Mouse (Mus musculus): Measurements from ENCODE around the gene Rhobtb3. TPM values are rescaled to one million over a fixed set of nuclear protein-coding genes. Genes with fewer than 3 reads are reported as not detected.

Rhobtb3 gene
- polyA plus RNA-seq, 1 experiment: 0.55 TPM

DNA sequence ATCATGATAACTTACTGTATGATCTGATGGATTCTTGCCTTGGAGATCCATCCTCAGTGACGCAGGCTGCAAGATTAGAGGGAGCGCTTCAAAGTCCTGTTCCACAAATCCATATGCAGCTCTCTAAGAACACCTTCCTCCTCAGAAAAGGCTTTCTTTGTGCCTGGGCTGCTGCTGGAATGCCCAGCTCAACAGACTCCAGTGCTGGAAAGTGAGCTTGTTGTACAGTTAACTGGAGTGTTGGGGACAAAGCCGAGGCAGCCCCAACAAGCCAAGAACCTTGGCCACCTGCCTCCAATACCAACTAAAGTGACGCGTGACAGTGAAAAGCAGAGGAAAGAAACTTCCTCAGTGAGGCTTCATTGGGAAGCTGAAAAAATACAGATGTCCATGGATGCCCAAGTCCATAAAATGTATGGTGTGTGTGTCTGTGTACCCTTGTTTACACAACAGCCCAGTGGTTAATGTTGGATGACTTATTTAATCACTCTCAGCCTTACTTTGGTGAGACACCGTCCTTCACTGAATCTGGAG, 102.9 kb downstream of the Rhobtb3 start:
- no peak for TF ChIP-seq POLR2A (IDR thresholded peaks at IDR 0.05; ENCODE audit: borderline replicate concordance, low read depth, low read length)
- TF ChIP-seq CTCF (IDR thresholded peaks at IDR 0.05; ENCODE audit: low read depth, low read length): no peak
- peaks cover 39% of the 10 kb centered on the region for H3K4me1 ChIP-seq (ENCODE audit: control insufficient read depth, insufficient read depth, low read length)
- no peak overlapping the region for H3K27ac ChIP-seq (ENCODE audit: insufficient read depth, low read depth, low read length)
- H3K4me3 ChIP-seq (ENCODE audit: insufficient read depth, low read length): peak overlapping the region; percentile 62

DNA sequence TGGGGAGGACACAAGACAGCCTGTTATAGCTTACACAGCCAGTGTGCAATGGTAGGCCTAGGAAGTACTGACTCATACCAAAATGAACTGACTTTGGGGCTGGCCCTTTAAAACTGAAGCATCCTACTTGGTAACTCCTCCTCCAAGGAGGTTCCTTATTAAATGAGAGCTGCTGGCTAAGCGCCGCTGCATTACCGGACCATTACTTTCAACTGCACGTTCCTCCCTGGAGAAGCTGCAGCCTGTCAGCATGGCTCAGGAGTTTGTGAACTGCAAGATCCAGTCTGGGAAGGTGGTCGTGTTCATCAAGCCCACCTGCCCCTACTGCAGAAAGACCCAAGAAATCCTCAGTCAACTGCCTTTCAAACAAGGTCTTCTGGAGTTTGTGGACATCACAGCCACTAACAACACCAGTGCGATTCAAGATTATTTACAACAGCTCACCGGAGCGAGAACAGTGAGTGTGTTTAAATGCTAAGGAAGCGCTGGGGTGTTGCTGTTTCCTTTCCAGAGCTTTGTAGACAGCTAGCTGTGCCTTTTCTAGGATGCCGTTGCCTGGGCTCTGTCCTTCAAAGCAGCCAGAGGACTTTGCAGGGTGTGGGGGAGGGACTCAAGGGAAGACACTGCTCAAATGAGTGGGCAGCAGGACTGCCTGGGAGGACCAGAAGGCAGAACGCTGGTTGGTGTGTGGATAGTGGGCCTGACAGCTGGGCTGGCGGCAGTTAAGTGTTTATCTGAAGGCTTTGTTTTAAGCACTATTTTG, 103.8 kb downstream of the Rhobtb3 start, which contains the start of gene Glrx:
TSS of gene Glrx (plus strand) at position 150 of the 763 bp plus-strand sequence.
- peak within 1 kb of the TSS; percentile 38 for H3K27ac ChIP-seq (ENCODE audit: insufficient read depth, low read depth, low read length)
- H3K4me3 ChIP-seq (ENCODE audit: insufficient read depth, low read length): peak within 1 kb of the TSS; percentile 62
- TF ChIP-seq POLR2A (IDR thresholded peaks at IDR 0.05; ENCODE audit: borderline replicate concordance, low read depth, low read length) (no peak; the same call in 1 of the 2 replicates), CTCF (IDR thresholded peaks at IDR 0.05; ENCODE audit: low read depth, low read length) (no peak)
- H3K4me1 ChIP-seq (ENCODE audit: control insufficient read depth, insufficient read depth, low read length): peaks cover 33% of the 10 kb centered on the region

DNA sequence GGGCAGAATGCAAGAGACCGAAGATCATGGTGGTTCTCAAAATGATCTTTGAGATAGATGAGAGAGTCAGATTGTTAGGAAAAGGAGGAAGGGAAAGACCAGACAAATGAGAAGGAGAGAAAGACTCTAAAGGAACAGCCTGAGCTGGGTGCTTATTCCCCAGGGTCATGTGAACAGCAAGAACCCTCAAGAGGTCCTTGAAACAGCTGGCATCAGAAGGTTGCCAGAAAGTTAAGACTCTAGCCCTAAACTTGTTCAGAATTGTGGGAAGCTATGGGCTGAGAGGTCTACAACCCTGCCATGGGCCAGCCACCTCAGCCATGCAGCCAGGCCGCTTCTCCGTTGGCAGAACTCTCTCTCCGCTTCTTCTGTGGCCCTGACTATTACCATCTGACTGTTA, 105.2 kb downstream of the Rhobtb3 start:
- H3K4me1 ChIP-seq (ENCODE audit: control insufficient read depth, insufficient read depth, low read length): peaks cover 20% of the 10 kb centered on the region
- no peak overlapping the region for H3K27ac ChIP-seq (ENCODE audit: insufficient read depth, low read depth, low read length)
- H3K4me3 ChIP-seq (ENCODE audit: insufficient read depth, low read length): no peak overlapping the region
- TF ChIP-seq CTCF (IDR thresholded peaks at IDR 0.05; ENCODE audit: low read depth, low read length): no peak
- no peak for TF ChIP-seq POLR2A (IDR thresholded peaks at IDR 0.05; ENCODE audit: borderline replicate concordance, low read depth, low read length)

DNA sequence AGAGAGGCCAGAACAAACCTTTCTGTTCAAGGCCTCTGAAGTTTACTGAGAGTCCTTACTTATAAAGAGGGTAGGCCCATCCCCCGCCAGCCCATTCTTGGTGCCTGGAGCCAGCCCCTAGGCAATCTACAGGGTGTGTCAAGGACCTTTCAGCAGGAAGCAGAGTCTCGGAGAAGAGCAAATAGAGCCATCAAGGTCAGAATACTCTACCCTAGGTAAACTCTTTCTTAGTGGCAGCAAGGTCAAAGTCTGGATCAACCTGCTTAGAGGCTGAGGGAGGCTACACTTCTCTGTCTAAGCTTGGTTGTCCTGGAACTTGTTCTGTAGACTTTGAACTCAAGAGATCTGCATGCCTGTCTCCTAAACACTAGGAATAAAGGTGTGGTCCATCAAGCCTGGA, 108.3 kb downstream of the Rhobtb3 start:
- TF ChIP-seq CTCF (IDR thresholded peaks at IDR 0.05; ENCODE audit: low read depth, low read length): no peak
- no peak for TF ChIP-seq POLR2A (IDR thresholded peaks at IDR 0.05; ENCODE audit: borderline replicate concordance, low read depth, low read length)
- Histone ChIP-seq H3K4me3 (ENCODE audit: insufficient read depth, low read length) (no peak overlapping the region), H3K27ac (ENCODE audit: insufficient read depth, low read depth, low read length) (no peak overlapping the region), H3K4me1 (ENCODE audit: control insufficient read depth, insufficient read depth, low read length) (peaks cover 4% of the 10 kb centered on the region)

DNA sequence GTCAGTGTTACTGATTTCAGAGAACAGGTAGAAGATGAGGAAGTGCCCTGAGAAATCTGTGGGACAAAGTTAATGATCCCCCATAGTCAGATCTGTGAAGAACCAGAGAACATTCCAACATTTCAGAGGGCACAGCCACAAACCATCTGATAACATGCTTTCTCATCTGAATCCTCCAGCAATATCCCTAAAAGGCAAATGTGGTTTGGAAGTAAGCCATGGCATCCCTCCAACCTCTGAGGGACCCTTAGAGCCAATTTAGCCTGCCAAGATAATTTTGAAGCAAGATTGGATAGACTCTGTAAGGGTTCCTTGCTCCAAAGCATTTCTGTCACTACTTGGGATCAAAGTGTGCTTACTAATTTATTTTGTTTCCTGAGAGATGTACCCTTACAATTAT, 110.2 kb downstream of the Rhobtb3 start:
- TF ChIP-seq POLR2A (IDR thresholded peaks at IDR 0.05; ENCODE audit: borderline replicate concordance, low read depth, low read length): no peak
- no peak for TF ChIP-seq CTCF (IDR thresholded peaks at IDR 0.05; ENCODE audit: low read depth, low read length)
- H3K4me1 ChIP-seq (ENCODE audit: control insufficient read depth, insufficient read depth, low read length): no peaks in the 10 kb centered on the region
- H3K4me3 ChIP-seq (ENCODE audit: insufficient read depth, low read length): no peak overlapping the region
- H3K27ac ChIP-seq (ENCODE audit: insufficient read depth, low read depth, low read length): no peak overlapping the region

DNA sequence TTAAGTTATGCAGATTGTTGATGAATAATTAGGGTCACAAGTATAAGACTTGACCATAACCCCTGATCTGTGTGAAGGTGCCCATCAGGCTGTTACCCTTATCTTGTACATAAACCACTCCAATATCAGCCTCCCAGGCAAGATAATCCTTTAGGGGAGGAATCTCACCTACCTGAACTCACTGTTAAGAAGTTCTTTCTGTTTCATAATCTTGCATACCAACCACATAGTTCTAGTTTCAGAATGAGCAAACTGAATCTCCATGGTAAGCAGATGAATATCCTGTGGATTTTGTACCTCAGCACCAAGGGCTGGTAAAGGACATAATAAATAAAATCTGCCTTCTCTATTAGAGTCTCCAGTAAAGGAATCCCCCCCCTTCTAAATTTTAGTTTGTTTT, 111.0 kb downstream of the Rhobtb3 start:
- no peak overlapping the region for H3K27ac ChIP-seq (ENCODE audit: insufficient read depth, low read depth, low read length)
- H3K4me1 ChIP-seq (ENCODE audit: control insufficient read depth, insufficient read depth, low read length): no peaks in the 10 kb centered on the region
- TF ChIP-seq CTCF (IDR thresholded peaks at IDR 0.05; ENCODE audit: low read depth, low read length): no peak
- H3K4me3 ChIP-seq (ENCODE audit: insufficient read depth, low read length): no peak overlapping the region

DNA sequence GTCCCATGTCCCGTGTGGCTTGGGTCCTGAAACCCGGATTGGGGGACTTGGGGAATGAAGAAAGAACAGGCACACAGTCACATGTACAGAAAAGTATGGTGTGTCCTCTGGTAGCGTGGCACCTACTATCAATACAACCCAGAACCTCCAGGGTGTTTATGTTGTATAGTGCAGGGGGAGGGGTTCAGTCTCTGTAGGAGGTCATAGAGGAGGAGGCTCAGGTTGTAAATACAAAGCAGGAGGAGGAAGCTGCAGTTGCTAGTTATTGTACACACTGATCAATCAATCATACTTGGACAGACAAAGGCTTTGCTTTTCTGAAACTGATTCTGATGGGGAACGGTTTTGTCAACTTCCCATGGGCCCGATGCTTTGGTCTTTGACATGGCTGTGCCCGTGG, 112.0 kb downstream of the Rhobtb3 start:
- no peak for TF ChIP-seq POLR2A (IDR thresholded peaks at IDR 0.05; ENCODE audit: borderline replicate concordance, low read depth, low read length)
- Histone ChIP-seq H3K27ac (ENCODE audit: insufficient read depth, low read depth, low read length) (no peak overlapping the region), H3K4me1 (ENCODE audit: control insufficient read depth, insufficient read depth, low read length) (no peaks in the 10 kb centered on the region), H3K4me3 (ENCODE audit: insufficient read depth, low read length) (no peak overlapping the region)

DNA sequence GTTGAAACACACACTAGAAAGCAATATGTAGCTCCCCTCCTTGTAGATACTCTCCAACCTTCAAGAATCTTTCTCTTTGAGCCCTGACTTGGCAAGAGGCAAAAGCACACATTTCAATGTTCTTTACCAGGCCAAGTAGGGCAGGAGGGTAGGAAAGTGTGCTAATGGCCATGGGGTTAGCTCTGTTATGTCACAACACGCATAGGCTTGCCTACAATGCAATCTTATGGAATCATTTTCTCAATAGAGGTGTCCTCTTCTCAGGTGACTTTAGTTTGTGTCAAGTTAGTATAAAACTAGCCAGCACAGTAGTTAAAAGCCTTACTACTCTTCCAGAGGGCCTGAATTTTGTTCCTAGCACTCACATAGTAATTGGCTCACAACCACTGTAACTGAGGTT, 113.0 kb downstream of the Rhobtb3 start:
- H3K4me3 ChIP-seq (ENCODE audit: insufficient read depth, low read length): no peak overlapping the region
- no peak overlapping the region for H3K27ac ChIP-seq (ENCODE audit: insufficient read depth, low read depth, low read length)
- H3K4me1 ChIP-seq (ENCODE audit: control insufficient read depth, insufficient read depth, low read length): peaks cover 6% of the 10 kb centered on the region
- TF ChIP-seq CTCF (IDR thresholded peaks at IDR 0.05; ENCODE audit: low read depth, low read length) (no peak), POLR2A (IDR thresholded peaks at IDR 0.05; ENCODE audit: borderline replicate concordance, low read depth, low read length) (no peak)

DNA sequence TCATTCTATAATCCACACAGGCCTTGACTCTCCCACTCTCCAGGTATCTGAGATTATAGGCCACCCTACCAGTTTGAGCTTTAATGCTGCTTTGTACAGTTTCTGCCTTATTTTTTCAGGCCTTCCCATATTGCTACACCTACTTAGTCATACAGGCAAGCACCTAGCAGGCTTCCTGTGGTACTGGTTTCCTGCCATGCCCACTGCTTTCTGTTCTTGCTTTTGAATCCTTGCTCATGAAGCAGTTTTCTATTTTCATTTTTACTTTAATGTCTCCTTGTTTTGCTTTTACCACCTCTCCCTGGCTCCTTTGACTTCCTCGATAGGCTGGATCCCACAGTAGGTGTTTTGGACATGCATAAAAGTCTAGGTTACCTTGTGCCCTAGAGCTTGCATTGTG, 118.3 kb downstream of the Rhobtb3 start:
- Histone ChIP-seq H3K27ac (ENCODE audit: insufficient read depth, low read depth, low read length) (peak overlapping the region; percentile 34), H3K4me1 (ENCODE audit: control insufficient read depth, insufficient read depth, low read length) (peaks cover 27% of the 10 kb centered on the region), H3K4me3 (ENCODE audit: insufficient read depth, low read length) (no peak overlapping the region)
- TF ChIP-seq POLR2A (IDR thresholded peaks at IDR 0.05; ENCODE audit: borderline replicate concordance, low read depth, low read length) (no peak), CTCF (IDR thresholded peaks at IDR 0.05; ENCODE audit: low read depth, low read length) (no peak)

DNA sequence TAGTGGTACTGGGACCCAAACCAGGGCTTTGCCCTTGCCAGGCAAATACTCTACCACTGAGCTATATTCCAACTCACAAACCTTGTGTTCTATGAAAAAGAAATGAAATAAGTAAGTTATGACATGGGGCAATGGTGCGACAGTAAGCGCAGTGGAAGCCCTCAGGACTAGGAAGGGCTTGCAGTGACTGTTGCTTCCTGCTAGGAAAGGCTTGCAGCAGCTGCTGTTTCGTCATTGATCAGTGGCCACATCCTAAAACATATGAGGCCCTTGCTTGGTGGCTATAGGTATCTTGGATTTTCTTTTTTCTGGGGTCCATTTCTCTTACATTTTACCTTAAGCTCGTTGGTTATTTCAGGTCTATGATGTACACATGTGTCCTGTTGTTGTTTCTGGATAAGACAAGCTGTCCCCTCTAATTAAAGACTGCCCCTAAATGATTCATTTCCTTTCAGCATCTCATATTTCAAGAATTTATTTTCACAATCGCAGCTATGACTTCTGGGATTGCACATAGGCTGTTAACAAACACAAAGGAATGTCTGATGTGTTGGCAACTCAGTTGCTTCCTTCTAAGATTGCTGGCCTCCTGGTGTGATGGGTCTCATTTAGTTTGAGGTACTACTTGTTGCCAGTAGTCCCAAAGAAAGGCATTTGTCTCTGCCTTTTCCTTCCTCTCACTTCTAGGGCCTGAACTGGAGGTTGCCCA, 119.0 kb downstream of the Rhobtb3 start:
- H3K27ac ChIP-seq (ENCODE audit: insufficient read depth, low read depth, low read length): peak overlapping the region; percentile 34
- no peak for TF ChIP-seq CTCF (IDR thresholded peaks at IDR 0.05; ENCODE audit: low read depth, low read length)
- TF ChIP-seq POLR2A (IDR thresholded peaks at IDR 0.05; ENCODE audit: borderline replicate concordance, low read depth, low read length): no peak
- no peak overlapping the region for H3K4me3 ChIP-seq (ENCODE audit: insufficient read depth, low read length)
- peaks cover 31% of the 10 kb centered on the region for H3K4me1 ChIP-seq (ENCODE audit: control insufficient read depth, insufficient read depth, low read length)

Data from bone marrow macrophage, adult 2 months (primary cell).